Mouse (Mus musculus): ENCODE results near the gene Fam43a.
A peak's percentile ranks its signal among the peaks of the same experiment; 100 is the strongest.

Fam43a gene

DNA sequence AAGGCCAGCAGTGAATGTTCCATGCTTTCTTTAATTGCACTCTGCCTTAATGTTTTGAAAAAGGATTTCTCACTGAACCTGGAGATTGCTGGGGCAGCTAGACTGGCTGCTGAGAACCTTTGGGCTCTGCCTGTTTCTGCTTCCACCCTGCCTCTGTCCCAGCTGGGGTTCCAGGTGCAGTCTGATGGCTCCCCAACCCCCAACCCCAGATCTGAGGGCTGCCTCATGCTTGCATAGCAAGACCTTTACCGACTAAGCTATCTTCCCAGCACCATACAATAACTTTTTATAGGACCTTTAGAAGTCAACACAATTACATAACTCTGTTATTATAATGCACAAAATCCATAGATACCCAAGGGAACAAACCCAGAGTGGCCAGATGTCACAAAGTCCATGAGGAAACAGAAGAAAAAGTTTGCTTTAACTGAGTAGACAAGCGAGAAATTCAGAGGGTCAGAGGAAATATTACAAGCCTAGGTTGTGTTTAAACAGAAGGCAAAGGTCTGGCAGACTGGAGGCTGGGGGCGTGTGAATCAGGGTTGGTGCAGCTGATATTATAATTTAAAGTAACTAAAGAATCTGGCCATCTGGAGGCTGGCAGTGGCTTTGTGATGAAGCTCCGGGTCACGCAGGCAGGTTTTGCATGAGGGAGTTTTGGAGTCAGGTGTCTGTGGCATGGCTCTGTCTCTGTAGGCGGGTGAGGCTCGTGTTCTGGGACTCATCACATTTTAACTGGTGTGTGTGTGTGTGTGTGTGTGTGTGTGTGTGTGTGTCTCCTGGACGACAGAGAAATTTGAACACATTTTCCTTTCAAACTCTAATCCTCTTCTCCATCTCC lies 34.6 kb downstream of the Fam43a start:
- peak; percentile 64 for DNase-seq

DNA sequence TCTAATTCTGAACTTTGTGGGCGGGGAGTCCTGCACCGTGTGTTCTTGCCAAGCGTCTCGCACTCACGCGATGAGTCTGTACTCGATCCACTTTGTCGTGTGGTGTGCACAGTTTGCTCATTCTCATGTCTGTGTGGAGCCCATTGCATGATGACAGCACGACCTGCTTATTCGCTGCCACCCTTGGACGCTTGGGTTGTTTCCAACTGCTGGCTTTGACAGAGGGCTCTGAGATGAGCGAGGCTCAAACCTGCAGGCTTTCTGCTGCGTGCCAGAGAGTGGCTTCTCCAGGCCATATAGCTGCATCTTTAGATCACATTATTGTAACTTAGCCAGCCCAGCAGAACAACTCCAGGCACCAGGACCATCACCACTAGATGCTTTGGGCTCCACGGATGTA lies 39.1 kb downstream of the Fam43a start:
- DNase-seq, result no peak

- no peak for DNase-seq
Observed at GRCm38 (mm10) chr16:30640591-30640990, 41.1 kb downstream of the Fam43a start.

DNA sequence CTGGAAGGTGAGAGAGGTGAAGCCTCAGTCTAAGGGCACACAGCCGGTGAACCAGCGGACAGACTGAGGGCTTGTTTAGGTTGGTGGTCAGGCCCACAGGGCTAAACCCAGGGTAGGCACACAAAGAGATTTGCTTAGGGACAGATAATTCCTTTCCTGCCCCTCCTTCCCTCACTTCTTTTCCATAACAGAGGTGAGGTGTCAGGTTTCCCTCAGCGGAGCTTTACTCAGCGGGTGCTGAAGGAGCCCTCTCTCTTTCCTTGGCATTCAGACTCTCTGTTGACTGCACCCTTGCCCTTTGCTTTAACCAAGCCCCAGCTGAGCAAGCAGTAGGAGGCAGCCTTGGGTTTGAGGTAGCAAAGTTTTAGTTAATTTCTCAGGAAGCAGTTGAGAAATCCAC lies 41.9 kb downstream of the Fam43a start:
- no peak for DNase-seq

DNA sequence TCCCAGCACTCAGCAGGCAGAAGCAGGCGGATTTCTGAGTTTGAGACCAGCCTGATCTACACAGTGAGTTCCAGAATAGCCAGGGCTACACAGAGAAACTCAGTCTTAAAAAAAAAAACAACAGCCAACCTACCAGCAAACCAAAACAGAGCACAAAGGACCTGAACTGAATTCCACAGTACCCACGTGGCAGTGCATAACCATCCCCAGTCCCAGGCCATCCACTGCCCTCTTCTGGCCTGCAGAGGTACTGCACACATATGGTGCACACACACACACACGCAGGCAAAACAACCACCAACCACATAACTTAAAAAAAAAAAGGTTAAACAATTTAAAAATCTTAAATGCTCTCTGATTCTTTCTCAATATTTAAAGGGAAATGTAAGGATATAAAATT lies 42.7 kb downstream of the Fam43a start:
- no peak for DNase-seq

GRCm38 (mm10) chr16:30644981-30645380 lies 45.5 kb downstream of the Fam43a start:
- DNase-seq, result no peak

DNA sequence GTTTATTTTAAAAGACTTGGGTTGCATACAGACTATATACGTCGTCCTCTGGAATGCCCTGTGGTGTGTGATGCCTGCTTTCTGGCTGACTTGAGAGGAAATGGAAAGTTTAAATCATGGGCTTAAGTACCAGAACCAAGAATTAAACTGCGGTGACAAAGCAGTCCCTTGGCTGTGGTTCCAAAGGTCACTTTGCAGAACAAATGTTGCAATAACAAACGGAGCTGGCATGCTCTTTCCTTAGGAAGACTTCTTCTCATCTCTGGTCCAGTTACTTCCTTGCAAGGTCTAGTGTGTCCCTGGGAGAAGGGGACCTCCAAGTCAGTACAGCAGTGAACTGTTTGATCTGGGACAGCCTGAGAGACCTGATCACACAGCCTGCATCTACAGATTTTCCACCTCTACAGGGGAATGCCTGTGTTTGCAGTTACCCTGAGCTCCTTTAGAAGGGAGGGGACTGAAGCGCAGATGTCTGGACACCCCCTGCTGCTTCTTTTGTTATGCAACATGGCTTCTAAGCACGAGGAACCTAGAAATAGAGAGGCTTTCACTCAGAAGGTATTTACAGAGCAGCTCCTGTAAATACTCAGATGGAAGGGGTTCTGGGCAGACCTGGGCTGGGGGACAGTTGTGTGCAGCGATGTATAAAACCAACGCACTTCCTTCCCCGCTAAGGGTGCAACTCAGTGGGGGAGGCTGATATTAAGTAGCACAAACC lies 46.5 kb downstream of the Fam43a start:
- no peak for DNase-seq

- DNase-seq, result no peak
Observed at GRCm38 (mm10) chr16:30646856-30647255, 47.3 kb downstream of the Fam43a start.

GRCm38 (mm10) chr16:30651292-30651691 lies 51.8 kb downstream of the Fam43a start:
- no peak for DNase-seq
